Mouse (Mus musculus) forebrain, embryonic 12.5 days (tissue): Measurements from ENCODE around the gene Bend5. TPM values are rescaled to one million over a fixed set of nuclear protein-coding genes. Genes with fewer than 3 reads are reported as not detected.

Source experiments
- ATAC-seq: fragments of 200-750 bp; cut with Nextera tagmentation; 2 replicates; pipeline ENCODE4 v1.8.0; 2017; ENCODE audit warnings: moderate TSS enrichment; ENCODE audit not compliant: low FRiP score
- H3K27ac ChIP-seq: fragments of 300-500 bp; sonication (generic); 2 replicates; pipeline ENCODE4 v1.5.1; 2016; ENCODE audit warnings: mild to moderate bottlenecking
- H3K27me3 ChIP-seq: fragments of 300-500 bp; sonication (generic); 2 replicates; pipeline ENCODE4 v1.6.1; 2016; ENCODE audit warnings: mild to moderate bottlenecking
- H3K36me3 ChIP-seq: fragments of 300-500 bp; sonication (generic); replicated peaks from 2 replicates; pipeline ENCODE4 v1.6.1; 2016; ENCODE audit warnings: mild to moderate bottlenecking
- H3K4me1 ChIP-seq: fragments of 300-500 bp; sonication (generic); 2 replicates; pipeline ENCODE4 v1.6.1; 2016
- H3K4me2 ChIP-seq: fragments of 300-500 bp; sonication (generic); 2 replicates; pipeline ENCODE4 v1.6.1; 2016; ENCODE audit warnings: mild to moderate bottlenecking, moderate library complexity
- H3K4me3 ChIP-seq: fragments of 300-500 bp; sonication (generic); replicated peaks from 2 replicates; pipeline ENCODE4 v1.5.1; 2016; ENCODE audit warnings: mild to moderate bottlenecking
- H3K9ac ChIP-seq: fragments of 300-500 bp; sonication (generic); 2 replicates; pipeline ENCODE4 v1.6.1; 2016; ENCODE audit warnings: mild to moderate bottlenecking
- H3K9me3 ChIP-seq: fragments of 300-500 bp; sonication (generic); 2 replicates; pipeline ENCODE4 v1.6.1; 2016
- WGBS: fragments of 180-500 bp; shearing (Covaris S2); methylation state at CpG from one replicate; pipeline ENCODE4 v1.1.7; 2016; 5-methylcytosine and 5-hydroxymethylcytosine counted together
- polyA plus RNA-seq: library from polyadenylated mRNA; unstranded; fragments of >200 nt; fragmentation: Nextera tagmentation; extraction: Ambion mirVana; gene quantifications from 2 replicates; pipeline ENCODE4 v1.2.1, GENCODE M21; 2016

The Bend5 gene
- polyA plus RNA-seq, 1 experiment from 2014 or later, result 46.5 TPM

- H3K27me3 ChIP-seq, result no peaks in the 10 kb centered on the region
- no peaks in the 10 kb centered on the region for H3K36me3 ChIP-seq
- H3K9ac ChIP-seq, result no peak overlapping the region
- H3K4me2 ChIP-seq, result no peak overlapping the region
- no peak overlapping the region for H3K4me3 ChIP-seq
- no peak overlapping the region for H3K27ac ChIP-seq
- H3K9me3 ChIP-seq, result no peaks in the 10 kb centered on the region
- no peaks in the 10 kb centered on the region for H3K4me1 ChIP-seq
- ATAC-seq, result no peak
- WGBS, result 72% methylated on average over 3 of the region's 3 CpGs
Observed at GRCm38 (mm10) chr4:111498751-111499150, 83.9 kb downstream of the Bend5 start.

GRCm38 (mm10) chr4:111501441-111501840, 86.6 kb downstream of the Bend5 start:
- Histone ChIP-seq H3K9ac (no peak overlapping the region), H3K27me3 (no peaks in the 10 kb centered on the region), H3K36me3 (no peaks in the 10 kb centered on the region), H3K4me2 (no peak overlapping the region), H3K27ac (no peak overlapping the region), H3K4me1 (no peaks in the 10 kb centered on the region), H3K4me3 (no peak overlapping the region), H3K9me3 (no peaks in the 10 kb centered on the region)
- no peak for ATAC-seq
- WGBS, result 83% methylated on average over 1 of the region's 1 CpGs

GRCm38 (mm10) chr4:111502965-111503727, 88.3 kb downstream of the Bend5 start:
- Histone ChIP-seq H3K36me3 (no peaks in the 10 kb centered on the region), H3K4me2 (no peak overlapping the region), H3K9me3 (no peaks in the 10 kb centered on the region), H3K27ac (no peak overlapping the region), H3K4me1 (no peaks in the 10 kb centered on the region), H3K9ac (no peak overlapping the region), H3K27me3 (no peaks in the 10 kb centered on the region), H3K4me3 (no peak overlapping the region)
- no peak for ATAC-seq
- 72% methylated on average over 5 of the region's 5 CpGs for WGBS

DNA sequence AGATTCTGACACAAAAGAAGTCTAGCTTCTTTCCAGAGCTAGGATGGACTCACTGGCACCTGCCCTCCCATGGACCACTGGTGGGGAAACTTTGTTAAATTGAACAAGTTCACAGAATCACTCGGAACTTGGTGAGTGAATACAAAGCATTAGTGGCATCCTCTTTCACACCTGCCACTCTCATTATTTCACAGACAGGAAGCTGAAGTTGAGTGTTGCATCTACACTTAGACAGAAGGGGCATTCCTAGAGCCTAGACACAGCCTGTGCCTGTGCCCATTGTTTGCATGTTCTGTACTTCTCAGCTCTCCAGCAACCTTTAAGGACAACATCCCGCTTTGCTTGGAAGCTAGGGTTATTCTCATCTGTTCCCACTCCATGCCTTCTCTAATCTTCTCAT, 90.1 kb downstream of the Bend5 start:
- 82% methylated on average over 2 of the region's 2 CpGs for WGBS
- Histone ChIP-seq H3K36me3 (no peaks in the 10 kb centered on the region), H3K4me2 (no peak overlapping the region), H3K4me3 (no peak overlapping the region), H3K9me3 (no peaks in the 10 kb centered on the region), H3K9ac (no peak overlapping the region), H3K27me3 (no peaks in the 10 kb centered on the region), H3K27ac (no peak overlapping the region), H3K4me1 (no peaks in the 10 kb centered on the region)
- ATAC-seq, result no peak
